Mouse (Mus musculus): ENCODE measurements around the gene Stxbp3. TPM values are rescaled to one million over a fixed set of nuclear protein-coding genes. Genes with fewer than 3 reads are reported as not detected.
A peak's percentile ranks its signal among the peaks of the same experiment; 100 is the strongest.
"Not testable (repeated sequence)": the region's sequence is repeated elsewhere in the genome, so short reads cannot be mapped to it uniquely, and the experiment has no call there.

Gene Stxbp3
- total RNA-seq, 2 experiments from 2014 or later: 25.9 to 29.9 TPM

- no peak for DNase-seq
- intact Hi-C loops (cut with DNase I; ENCODE audit: low total_unique reads): no loop called here
Observed at GRCm38 (mm10) chr3:108858231-108858770, 18.0 kb upstream of the Stxbp3 start.

- intact Hi-C loops (cut with DNase I; ENCODE audit: low total_unique reads): no loop called here
- no peak for DNase-seq
Observed at GRCm38 (mm10) chr3:108857714-108858113, 17.4 kb upstream of the Stxbp3 start.

- no peak for DNase-seq
- intact Hi-C loops (cut with DNase I; ENCODE audit: low total_unique reads): no loop called here
Observed at GRCm38 (mm10) chr3:108857124-108857470, 16.8 kb upstream of the Stxbp3 start.

- DNase-seq: no peak
- intact Hi-C loops (cut with DNase I; ENCODE audit: low total_unique reads): no loop called here
Observed at GRCm38 (mm10) chr3:108856386-108857123, 16.2 kb upstream of the Stxbp3 start.

GRCm38 (mm10) chr3:108855864-108856263 is 15.5 kb upstream of the Stxbp3 start:
- intact Hi-C loops (cut with DNase I; ENCODE audit: low total_unique reads): no loop called here
- DNase-seq: peak; percentile 61

GRCm38 (mm10) chr3:108855371-108855770 is 15.0 kb upstream of the Stxbp3 start:
- DNase-seq: peak; percentile 64
- intact Hi-C loops (cut with DNase I; ENCODE audit: low total_unique reads): no loop called here

GRCm38 (mm10) chr3:108853266-108853665 is 12.9 kb upstream of the Stxbp3 start:
- intact Hi-C loops (cut with DNase I; ENCODE audit: low total_unique reads): no loop called here
- no peak for DNase-seq

- DNase-seq: peak; percentile 69
- intact Hi-C loops (cut with DNase I; ENCODE audit: low total_unique reads): no loop called here
Observed at GRCm38 (mm10) chr3:108851996-108852697, 11.8 kb upstream of the Stxbp3 start.

GRCm38 (mm10) chr3:108851554-108851953 is 11.2 kb upstream of the Stxbp3 start:
- no peak for DNase-seq
- intact Hi-C loops (cut with DNase I; ENCODE audit: low total_unique reads): no loop called here

- intact Hi-C loops (cut with DNase I; ENCODE audit: low total_unique reads): no loop called here
- DNase-seq: no peak
Observed at GRCm38 (mm10) chr3:108851075-108851474, 10.7 kb upstream of the Stxbp3 start.

GRCm38 (mm10) chr3:108850506-108850905 is 10.2 kb upstream of the Stxbp3 start:
- intact Hi-C loops (cut with DNase I; ENCODE audit: low total_unique reads): no loop called here
- DNase-seq: peak; percentile 32

GRCm38 (mm10) chr3:108846616-108847015 is 6.3 kb upstream of the Stxbp3 start:
- intact Hi-C loops (cut with DNase I; ENCODE audit: low total_unique reads): no loop called here
- DNase-seq: no peak

GRCm38 (mm10) chr3:108844521-108844920 is 4.2 kb upstream of the Stxbp3 start:
- no peak for DNase-seq
- intact Hi-C loops (cut with DNase I; ENCODE audit: low total_unique reads): loop anchor here (5.0 kb wide), 1 partner anchor 68 kb away; the partner anchor contains the start of gene Prpf38b

- intact Hi-C loops (cut with DNase I; ENCODE audit: low total_unique reads): loop anchor here (5.0 kb wide), 1 partner anchor 68 kb away; the partner anchor contains the start of gene Prpf38b
- no peak for DNase-seq
Observed at GRCm38 (mm10) chr3:108844026-108844425, 3.7 kb upstream of the Stxbp3 start.

GRCm38 (mm10) chr3:108840716-108841054 is 359 bp upstream of the Stxbp3 start:
- no peak for DNase-seq
- intact Hi-C loops (cut with DNase I; ENCODE audit: low total_unique reads): loop anchor here (5.0 kb wide), 1 partner anchor 72 kb away; the partner anchor contains the start of gene Prpf38b

GRCm38 (mm10) chr3:108839647-108839999 is 703 bp downstream of the Stxbp3 start:
- intact Hi-C loops (cut with DNase I; ENCODE audit: low total_unique reads): no loop called here
- DNase-seq: no peak

- intact Hi-C loops (cut with DNase I; ENCODE audit: low total_unique reads): no loop called here
- DNase-seq: no peak
Observed at GRCm38 (mm10) chr3:108838980-108839379, 1.3 kb downstream of the Stxbp3 start.

- no peak for DNase-seq
- intact Hi-C loops (cut with DNase I; ENCODE audit: low total_unique reads): no loop called here
Observed at GRCm38 (mm10) chr3:108836931-108837330, 3.4 kb downstream of the Stxbp3 start.

- intact Hi-C loops (cut with DNase I; ENCODE audit: low total_unique reads): not testable (repeated sequence)
Observed at GRCm38 (mm10) chr3:108833717-108834116, 6.6 kb downstream of the Stxbp3 start.

GRCm38 (mm10) chr3:108831750-108832149 is 8.6 kb downstream of the Stxbp3 start:
- intact Hi-C loops (cut with DNase I; ENCODE audit: low total_unique reads): no loop called here

More at GRCm38 (mm10) chr3:108833717-108834116, 6.6 kb downstream of the Stxbp3 start:
- DNase-seq: not testable (repeated sequence)

GRCm38 (mm10) chr3:108830493-108830892 is 9.8 kb downstream of the Stxbp3 start:
- intact Hi-C loops (cut with DNase I; ENCODE audit: low total_unique reads): no loop called here

More at GRCm38 (mm10) chr3:108831750-108832149, 8.6 kb downstream of the Stxbp3 start:
- DNase-seq: no peak

More at GRCm38 (mm10) chr3:108830493-108830892, 9.8 kb downstream of the Stxbp3 start:
- DNase-seq: peak; percentile 57
